Mouse (Mus musculus) forebrain, embryonic 11.5 days (tissue): ENCODE results near the gene Kcnab1. TPM values are rescaled to one million over a fixed set of nuclear protein-coding genes. Genes with fewer than 3 reads are reported as not detected.
"Not testable (repeated sequence)": the region's sequence is repeated elsewhere in the genome, so short reads cannot be mapped to it uniquely, and the experiment has no call there.

ENCODE experiments used
- ATAC-seq: fragments of 200-750 bp; cut with Nextera tagmentation; replicated peaks from 2 replicates; pipeline ENCODE4 v1.8.0; 2017; ENCODE audit warnings: moderate TSS enrichment; ENCODE audit not compliant: low FRiP score
- DNase-seq: peaks from one replicate; pipeline ENCODE4 v3.0.0-alpha.2; 2017; ENCODE audit warnings: low spot score
- H3K27ac ChIP-seq: fragments of 300-500 bp; sonication (generic); 2 replicates; pipeline ENCODE4 v1.5.1; 2014; ENCODE audit warnings: low read depth, low read length
- H3K27me3 ChIP-seq: fragments of 300-500 bp; sonication (generic); 2 replicates; pipeline ENCODE4 v1.6.1; 2014; ENCODE audit warnings: mild to moderate bottlenecking, low read length, mixed read lengths; ENCODE audit not compliant: control insufficient read depth, insufficient read depth
- H3K36me3 ChIP-seq: fragments of 300-500 bp; sonication (generic); 2 replicates; pipeline ENCODE4 v1.6.1; 2014; ENCODE audit warnings: mild to moderate bottlenecking, low read length, moderate library complexity, mixed read lengths; ENCODE audit not compliant: control insufficient read depth, insufficient read depth
- H3K4me1 ChIP-seq: fragments of 300-500 bp; sonication (generic); replicated peaks from 2 replicates; pipeline ENCODE4 v1.6.1; 2014; ENCODE audit warnings: low read length, mixed read lengths; ENCODE audit not compliant: control insufficient read depth, insufficient read depth
- H3K4me2 ChIP-seq: fragments of 300-500 bp; sonication (generic); 2 replicates; pipeline ENCODE4 v1.6.1; 2014; ENCODE audit warnings: low read depth, mild to moderate bottlenecking, low read length, moderate library complexity, mixed read lengths; ENCODE audit not compliant: severe bottlenecking
- H3K4me3 ChIP-seq: fragments of 300-500 bp; sonication (generic); 2 replicates; pipeline ENCODE4 v1.5.1; 2014; ENCODE audit warnings: low read depth, low read length
- H3K9ac ChIP-seq: fragments of 300-500 bp; sonication (generic); 2 replicates; pipeline ENCODE4 v1.6.1; 2014; ENCODE audit warnings: low read length
- H3K9me3 ChIP-seq: fragments of 300-500 bp; sonication (generic); 2 replicates; pipeline ENCODE4 v1.6.1; 2016; ENCODE audit warnings: low read length, mixed read lengths; ENCODE audit not compliant: control insufficient read depth
- WGBS: fragments of 180-500 bp; shearing (Covaris S2); extraction: QIAGEN DNeasy Blood & Tissue Kit; methylation state at CpG from one replicate; pipeline ENCODE4 v1.1.7; 2014; 5-methylcytosine and 5-hydroxymethylcytosine counted together
- polyA plus RNA-seq: library from polyadenylated mRNA; unstranded; fragments of >200 nt; fragmentation: Nextera tagmentation; extraction: Ambion mirVana; gene quantifications from 2 replicates; pipeline ENCODE4 v1.2.1, GENCODE M21; 2014

Gene Kcnab1
- polyA plus RNA-seq, 1 experiment from 2014 or later, result 2.3 TPM

GRCm38 (mm10) chr3:65395111-65395510 is 285.9 kb downstream of the Kcnab1 start:
- not testable (repeated sequence) for ATAC-seq
- WGBS, result 94% methylated on average over 1 of the region's 1 CpGs

GRCm38 (mm10) chr3:65396835-65397504 is 287.8 kb downstream of the Kcnab1 start:
- Histone ChIP-seq H3K36me3 (no peaks in the 10 kb centered on the region), H3K4me1 (no peaks in the 10 kb centered on the region), H3K4me2 (no peak overlapping the region), H3K27me3 (no peaks in the 10 kb centered on the region), H3K9ac (no peak overlapping the region), H3K9me3 (no peaks in the 10 kb centered on the region), H3K27ac (no peak overlapping the region), H3K4me3 (no peak overlapping the region)
- ATAC-seq, result no peak
- 85% methylated on average over 4 of the region's 4 CpGs for WGBS
- DNase-seq, result no peak

More at GRCm38 (mm10) chr3:65395111-65395510, 285.9 kb downstream of the Kcnab1 start:
- not testable (repeated sequence) for H3K27me3 ChIP-seq, H3K9ac ChIP-seq, DNase-seq, H3K9me3 ChIP-seq, H3K27ac ChIP-seq, H3K4me3 ChIP-seq, H3K36me3 ChIP-seq, H3K4me2 ChIP-seq, H3K4me1 ChIP-seq

GRCm38 (mm10) chr3:65397566-65397965 is 288.4 kb downstream of the Kcnab1 start:
- ATAC-seq (no peak), DNase-seq (no peak)
- Histone ChIP-seq H3K27ac (no peak overlapping the region), H3K4me1 (no peaks in the 10 kb centered on the region), H3K27me3 (no peaks in the 10 kb centered on the region), H3K36me3 (no peaks in the 10 kb centered on the region), H3K9me3 (no peaks in the 10 kb centered on the region), H3K4me3 (no peak overlapping the region), H3K4me2 (no peak overlapping the region), H3K9ac (no peak overlapping the region)
- 84% methylated on average over 3 of the region's 3 CpGs for WGBS

GRCm38 (mm10) chr3:65405781-65406180 is 296.6 kb downstream of the Kcnab1 start:
- Histone ChIP-seq H3K27me3 (no peaks in the 10 kb centered on the region), H3K36me3 (no peaks in the 10 kb centered on the region), H3K4me3 (no peak overlapping the region), H3K9me3 (no peaks in the 10 kb centered on the region), H3K9ac (no peak overlapping the region), H3K4me1 (no peaks in the 10 kb centered on the region), H3K4me2 (no peak overlapping the region), H3K27ac (no peak overlapping the region)
- DNase-seq (no peak), ATAC-seq (no peak)
- 81% methylated on average over 4 of the region's 4 CpGs for WGBS

GRCm38 (mm10) chr3:65407891-65408290 is 298.7 kb downstream of the Kcnab1 start:
- Histone ChIP-seq H3K4me1 (no peaks in the 10 kb centered on the region), H3K9me3 (no peaks in the 10 kb centered on the region), H3K4me3 (no peak overlapping the region), H3K36me3 (no peaks in the 10 kb centered on the region), H3K27ac (no peak overlapping the region), H3K27me3 (no peaks in the 10 kb centered on the region), H3K9ac (no peak overlapping the region), H3K4me2 (no peak overlapping the region)
- no peak for ATAC-seq
- DNase-seq, result no peak

- H3K9me3 ChIP-seq, result no peaks in the 10 kb centered on the region
- H3K27ac ChIP-seq, result no peak overlapping the region
- no peak for ATAC-seq
- no peak overlapping the region for H3K4me3 ChIP-seq
- no peaks in the 10 kb centered on the region for H3K4me1 ChIP-seq
- DNase-seq, result no peak
- no peaks in the 10 kb centered on the region for H3K27me3 ChIP-seq
- H3K9ac ChIP-seq, result no peak overlapping the region
- no peak overlapping the region for H3K4me2 ChIP-seq
- no peaks in the 10 kb centered on the region for H3K36me3 ChIP-seq
Observed at GRCm38 (mm10) chr3:65416571-65416970, 307.4 kb downstream of the Kcnab1 start.

- Histone ChIP-seq H3K27ac (no peak overlapping the region), H3K36me3 (no peaks in the 10 kb centered on the region), H3K4me2 (no peak overlapping the region), H3K9me3 (no peaks in the 10 kb centered on the region), H3K4me3 (no peak overlapping the region), H3K27me3 (no peaks in the 10 kb centered on the region), H3K9ac (no peak overlapping the region), H3K4me1 (no peaks in the 10 kb centered on the region)
- ATAC-seq (no peak), DNase-seq (no peak)
- 72% methylated on average over 5 of the region's 5 CpGs for WGBS
Observed at GRCm38 (mm10) chr3:65417913-65418594, 308.9 kb downstream of the Kcnab1 start.

- Histone ChIP-seq H3K4me3 (no peak overlapping the region), H3K27ac (no peak overlapping the region), H3K4me1 (no peaks in the 10 kb centered on the region), H3K27me3 (no peaks in the 10 kb centered on the region), H3K9me3 (no peaks in the 10 kb centered on the region), H3K4me2 (no peak overlapping the region), H3K9ac (no peak overlapping the region), H3K36me3 (no peaks in the 10 kb centered on the region)
- DNase-seq (no peak), ATAC-seq (no peak)
- 86% methylated on average over 3 of the region's 3 CpGs for WGBS
Observed at GRCm38 (mm10) chr3:65419706-65420105, 310.5 kb downstream of the Kcnab1 start.
